ENCODE assay signal across 10 mouse cellular contexts in the genomic region with DNA sequence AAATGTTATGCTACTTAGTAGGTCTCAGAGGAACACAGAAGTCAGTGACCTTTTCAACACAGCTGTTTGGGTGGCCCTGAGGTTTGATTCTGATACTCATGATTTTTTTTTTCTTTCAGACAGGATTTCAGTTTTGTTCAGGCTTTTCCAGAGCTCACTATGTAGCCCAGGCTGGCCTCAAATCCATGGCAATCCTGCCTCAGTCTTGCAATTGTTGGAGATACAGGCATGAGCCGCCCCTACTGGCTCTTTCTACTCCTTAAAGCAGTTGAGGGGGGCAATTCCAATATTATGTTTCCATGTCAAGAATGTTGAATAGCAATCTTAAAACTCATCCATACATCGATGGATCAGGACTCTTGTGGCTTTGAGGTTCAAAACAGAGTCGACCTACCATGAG. TPM values are rescaled to one million over a fixed set of nuclear protein-coding genes. Genes with fewer than 3 reads are reported as not detected.
DNase-seq lines count a peak whose midpoint lies in the region; ATAC-seq and TF ChIP-seq lines count a peak whose summit lies in the region.
"Had no signal": no experiment of that assay in that cellular context is flagged by ENCODE, and none has a peak within 500 bp of the region (broad histone marks: within the 10 kb centered on the region; RNA-seq: fewer than 3 reads in every experiment).

No protein-coding gene starts in this region.

- no peak for TF ChIP-seq EP300 in MEL (IDR thresholded peaks at IDR 0.05; ENCODE audit: low read depth in 1 of 2, low read length in 2 of 2)
- no peak for TF ChIP-seq EP300 in heart, postnatal 0 days (IDR thresholded peaks at IDR 0.05; ENCODE audit: low read depth)
- TF ChIP-seq EP300 in liver, postnatal 0 days (IDR thresholded peaks at IDR 0.05; ENCODE audit: low read depth), result no peak

- H3K4me3 ChIP-seq in heart, embryonic 12.5 days, result 0 out of 2 replicates have a peak overlapping the region, but pooled peaks have one; percentile 2
- peak overlapping the region; percentile 22 to 77 for H3K4me3 ChIP-seq in MEL (ENCODE audit: control insufficient read depth in 1 of 2, insufficient read depth in 1 of 2, low read depth in 2 of 2, low read length in 2 of 2)
- H3K4me3 ChIP-seq in heart, postnatal 0 days (ENCODE audit: low read depth, low read length), result peak overlapping the region; percentile 19; the same call in 1 of the 2 replicates
- peak overlapping the region; percentile 66 for H3K4me3 ChIP-seq in liver, postnatal 0 days (ENCODE audit: low read depth, low read length)

- no peak overlapping the region for H3K9ac ChIP-seq in heart, embryonic 12.5 days
- H3K9ac ChIP-seq in MEL (ENCODE audit: control insufficient read depth, low read depth, low read length, poor library complexity, severe bottlenecking), result peak overlapping the region; percentile 66
- no peak overlapping the region for H3K9ac ChIP-seq in heart, postnatal 0 days (replicated peaks; ENCODE audit: low read depth, low read length)
- H3K9ac ChIP-seq in liver, postnatal 0 days (replicated peaks), result peak overlapping the region; percentile 8; the same call in 1 of the 2 replicates

- WGBS in heart, embryonic 12.5 days, result 58% methylated on average over 3 of the region's 3 CpGs
- 63% methylated on average over 3 of the region's 3 CpGs for WGBS in heart, postnatal 0 days
- WGBS in liver, postnatal 0 days (ENCODE audit: insufficient replicate concordance), result 60% methylated on average over 3 of the region's 3 CpGs

- DNase-seq in heart, adult 8-10 months (ENCODE audit: low spot score), result no peak
- DNase-seq in MEL (ENCODE audit: low read depth, low spot score) (no peak), adipocyte (ENCODE audit: low spot score) (no peak)
- DNase-seq in heart, postnatal 0 days (ENCODE audit: low spot score), result no peak
- peak; percentile 11 for DNase-seq in liver, postnatal 0 days
- no peak for DNase-seq in right cerebral cortex, adult 2 months (ENCODE audit: low spot score in 2 of 2)

- no peak for TF ChIP-seq CTCF in MEL (IDR thresholded peaks at IDR 0.05 in 2 of 3, conservative IDR thresholded peaks at IDR 0.05 in 1 of 3; ENCODE audit: control insufficient read depth in 1 of 3, insufficient read depth in 1 of 3, low read depth in 2 of 3, low read length in 3 of 3, poor library complexity in 1 of 3, severe bottlenecking in 1 of 3)
- TF ChIP-seq CTCF in heart, postnatal 0 days (IDR thresholded peaks at IDR 0.05; ENCODE audit: low read depth), result no peak
- TF ChIP-seq CTCF in liver, postnatal 0 days (IDR thresholded peaks at IDR 0.05; ENCODE audit: low read depth), result no peak

- peaks cover 24% of the 10 kb centered on the region for H3K36me3 ChIP-seq in heart, embryonic 12.5 days
- no peaks in the 10 kb centered on the region; a peak in 2 of 4 replicates for H3K36me3 ChIP-seq in MEL (ENCODE audit: control insufficient read depth in 1 of 2, insufficient read depth in 2 of 2, low read length in 2 of 2)
- H3K36me3 ChIP-seq in heart, postnatal 0 days (replicated peaks; ENCODE audit: control insufficient read depth, insufficient read depth, low read length), result peaks cover 13% of the 10 kb centered on the region
- 0 out of 2 replicates have a peak, but pooled peaks cover 4% of the 10 kb centered on the region for H3K36me3 ChIP-seq in liver, postnatal 0 days (replicated peaks; ENCODE audit: insufficient read depth, low read length)

- H3K9me3 ChIP-seq in heart, embryonic 12.5 days (replicated peaks), result no peaks in the 10 kb centered on the region
- H3K9me3 ChIP-seq in MEL (replicated peaks; ENCODE audit: insufficient read depth, low read length), result no peaks in the 10 kb centered on the region
- no peaks in the 10 kb centered on the region for H3K9me3 ChIP-seq in heart, postnatal 0 days (replicated peaks; ENCODE audit: control insufficient read depth, low read length)
- no peaks in the 10 kb centered on the region for H3K9me3 ChIP-seq in liver, postnatal 0 days (ENCODE audit: low read length)

- H3K4me1 ChIP-seq in heart, embryonic 12.5 days (replicated peaks), result peaks cover 11% of the 10 kb centered on the region
- H3K4me1 ChIP-seq in MEL (ENCODE audit: control insufficient read depth in 1 of 2, insufficient read depth in 2 of 2, low read length in 2 of 2), result peaks cover 3 to 4% of the 10 kb centered on the region in 2 experiments; a peak in 2 of 4 replicates
- H3K4me1 ChIP-seq in heart, postnatal 0 days (ENCODE audit: control insufficient read depth, insufficient read depth), result peaks cover 6% of the 10 kb centered on the region; the same call in 1 of the 2 replicates
- peaks cover 12% of the 10 kb centered on the region; the same call in 1 of the 2 replicates for H3K4me1 ChIP-seq in liver, postnatal 0 days (ENCODE audit: insufficient read depth)

- no peak for TF ChIP-seq RAD21 in MEL (IDR thresholded peaks at IDR 0.05; ENCODE audit: low read depth, low read length)

- no peaks in the 10 kb centered on the region for H3K79me2 ChIP-seq in MEL (ENCODE audit: control insufficient read depth, insufficient read depth, low read length, poor library complexity)

- H3K27ac ChIP-seq in heart, embryonic 12.5 days (ENCODE audit: poor library complexity, severe bottlenecking), result 0 out of 2 replicates have a peak overlapping the region, but pooled peaks have one; percentile 19
- peak overlapping the region; percentile 57 for H3K27ac ChIP-seq in MEL (ENCODE audit: control insufficient read depth, low read depth, low read length)
- H3K27ac ChIP-seq in heart, postnatal 0 days (ENCODE audit: low read depth), result peak overlapping the region; percentile 58
- H3K27ac ChIP-seq in liver, postnatal 0 days (ENCODE audit: low read depth), result peak overlapping the region; percentile 44; the same call in 1 of the 2 replicates

- H3K4me2 ChIP-seq in heart, embryonic 12.5 days, result peak overlapping the region; percentile 27
- peak overlapping the region; percentile 47 for H3K4me2 ChIP-seq in heart, postnatal 0 days (ENCODE audit: low read depth, low read length)
- peak overlapping the region; percentile 88 for H3K4me2 ChIP-seq in liver, postnatal 0 days (ENCODE audit: low read depth, low read length)

- no peak for ATAC-seq in heart, embryonic 12.5 days (ENCODE audit: insufficient number of reproducible peaks, low FRiP score)
- no peak for ATAC-seq in heart, postnatal 0 days (ENCODE audit: insufficient read depth, low read depth)
- ATAC-seq in liver, postnatal 0 days, result no peak
- ATAC-seq in activated CD4-positive, CD25-positive, alpha-beta regulatory T cell, adult 4 months, result no peak

- no peak for TF ChIP-seq POLR2A in MEL (IDR thresholded peaks at IDR 0.05; ENCODE audit: control insufficient read depth in 1 of 2, insufficient read depth in 1 of 2, low read depth in 1 of 2, low read length in 2 of 2, poor library complexity in 1 of 2)

- no peaks in the 10 kb centered on the region for H3K27me3 ChIP-seq in heart, embryonic 12.5 days (replicated peaks)
- H3K27me3 ChIP-seq in MEL (ENCODE audit: control insufficient read depth in 1 of 2, insufficient read depth in 2 of 2, low read length in 2 of 2), result no peaks in the 10 kb centered on the region
- no peaks in the 10 kb centered on the region for H3K27me3 ChIP-seq in heart, postnatal 0 days (ENCODE audit: control insufficient read depth, insufficient read depth, low read length)
- H3K27me3 ChIP-seq in liver, postnatal 0 days (ENCODE audit: insufficient read depth, low read length), result no peaks in the 10 kb centered on the region

RNA-seq across cellular contexts. Expression of a gene that starts 0.5 kb away (rescaled TPM):
- 113 TPM in 2 replicates for polyA plus RNA-seq in heart, embryonic 12.5 days (2016; fragmentation: Nextera tagmentation; extraction: Ambion mirVana)
- total RNA-seq in heart, adult 8-10 months (2022), result 10 to 100 TPM; 85.4 to 89.1 (median 86.9) TPM
- 34.7 and 35.9 TPM in 2 replicates for total RNA-seq in MEL (2012; rRNA removed)
- polyA plus RNA-seq in MEL (2012; ENCODE audit: insufficient read depth in 1 of 2, insufficient read length in 2 of 2, low read depth in 1 of 2, low replicate concordance in 2 of 2, missing spikeins in 1 of 2), result 10 to 100 TPM in 1 of 2 experiments, not detected in 1; 59.3 TPM
- 202 and 236 TPM in 2 replicates for total RNA-seq in heart, postnatal 0 days (2014; rRNA removed; ENCODE audit: low replicate concordance)
- 147 TPM in 2 replicates for polyA plus RNA-seq in heart, postnatal 0 days (2015; fragmentation: Nextera tagmentation; extraction: Ambion mirVana)
- polyA plus RNA-seq in liver, postnatal 0 days (2015; fragmentation: Nextera tagmentation; extraction: Ambion mirVana), result 50.5 and 52.8 TPM in 2 replicates
- 10 to 100 TPM; 57.0 to 64.9 TPM for polyA plus RNA-seq in activated CD4-positive, CD25-positive, alpha-beta regulatory T cell, adult 4 months (2017; shearing (Covaris generic))

RNA-seq across cellular contexts. Expression of a gene that starts 40.1 kb away (rescaled TPM):
- not detected in 2 replicates for polyA plus RNA-seq in heart, embryonic 12.5 days (2016; fragmentation: Nextera tagmentation; extraction: Ambion mirVana)
- total RNA-seq in heart, adult 8-10 months (2022), result not detected
- total RNA-seq in MEL (2012; rRNA removed), result not detected in 2 replicates
- not detected for polyA plus RNA-seq in MEL (2012; ENCODE audit: insufficient read depth in 1 of 2, insufficient read length in 2 of 2, low read depth in 1 of 2, low replicate concordance in 2 of 2, missing spikeins in 1 of 2)
- total RNA-seq in heart, postnatal 0 days (2014; rRNA removed; ENCODE audit: low replicate concordance), result not detected in 2 replicates
- polyA plus RNA-seq in heart, postnatal 0 days (2015; fragmentation: Nextera tagmentation; extraction: Ambion mirVana), result 0.48 TPM in 1 of 2 replicates, not detected in the other
- polyA plus RNA-seq in liver, postnatal 0 days (2015; fragmentation: Nextera tagmentation; extraction: Ambion mirVana), result not detected in 2 replicates
- polyA plus RNA-seq in activated CD4-positive, CD25-positive, alpha-beta regulatory T cell, adult 4 months (2017; shearing (Covaris generic)), result not detected
- total RNA-seq: ES-E14 had no signal
- polyA plus RNA-seq: spleen, adult 2 months had no signal

RNA-seq across cellular contexts. Expression of a gene that starts 41.8 kb away (rescaled TPM):
- 500 and 521 TPM in 2 replicates for polyA plus RNA-seq in heart, embryonic 12.5 days (2016; fragmentation: Nextera tagmentation; extraction: Ambion mirVana)
- total RNA-seq in heart, adult 8-10 months (2022), result 1,000 to 10,000 TPM; 1,263 to 1,551 (median 1,367) TPM
- 4.6 and 7.2 TPM in 2 replicates for total RNA-seq in MEL (2012; rRNA removed)
- polyA plus RNA-seq in MEL (2012; ENCODE audit: insufficient read depth in 1 of 2, insufficient read length in 2 of 2, low read depth in 1 of 2, low replicate concordance in 2 of 2, missing spikeins in 1 of 2), result 1 to 10 TPM in 1 of 2 experiments, not detected in 1; 7.0 TPM
- 983 and 1,187 TPM in 2 replicates for total RNA-seq in heart, postnatal 0 days (2014; rRNA removed; ENCODE audit: low replicate concordance)
- polyA plus RNA-seq in heart, postnatal 0 days (2015; fragmentation: Nextera tagmentation; extraction: Ambion mirVana), result 601 and 639 TPM in 2 replicates
- polyA plus RNA-seq in liver, postnatal 0 days (2015; fragmentation: Nextera tagmentation; extraction: Ambion mirVana), result 4.0 and 14.2 TPM in 2 replicates
- not detected for polyA plus RNA-seq in activated CD4-positive, CD25-positive, alpha-beta regulatory T cell, adult 4 months (2017; shearing (Covaris generic))

RNA-seq across cellular contexts. Expression of a gene that starts 54.0 kb away (rescaled TPM):
- 0.69 and 0.96 TPM in 2 replicates for polyA plus RNA-seq in heart, embryonic 12.5 days (2016; fragmentation: Nextera tagmentation; extraction: Ambion mirVana)
- 1 to 10 TPM; 1.4 to 3.2 (median 1.8) TPM for total RNA-seq in heart, adult 8-10 months (2022)
- not detected in 2 replicates for total RNA-seq in MEL (2012; rRNA removed)
- under 1 TPM in 1 of 2 experiments, not detected in 1; 0.13 TPM for polyA plus RNA-seq in MEL (2012; ENCODE audit: insufficient read depth in 1 of 2, insufficient read length in 2 of 2, low read depth in 1 of 2, low replicate concordance in 2 of 2, missing spikeins in 1 of 2)
- total RNA-seq in heart, postnatal 0 days (2014; rRNA removed; ENCODE audit: low replicate concordance), result 0.04 and 0.15 TPM in 2 replicates
- 0.16 and 0.26 TPM in 2 replicates for polyA plus RNA-seq in heart, postnatal 0 days (2015; fragmentation: Nextera tagmentation; extraction: Ambion mirVana)
- 0.02 and 0.09 TPM in 2 replicates for polyA plus RNA-seq in liver, postnatal 0 days (2015; fragmentation: Nextera tagmentation; extraction: Ambion mirVana)
- polyA plus RNA-seq in activated CD4-positive, CD25-positive, alpha-beta regulatory T cell, adult 4 months (2017; shearing (Covaris generic)), result under 1 TPM; 0.37 to 0.47 TPM

RNA-seq across cellular contexts. Expression of a gene that starts 56.8 kb away (rescaled TPM):
- 61.5 and 67.4 TPM in 2 replicates for polyA plus RNA-seq in heart, embryonic 12.5 days (2016; fragmentation: Nextera tagmentation; extraction: Ambion mirVana)
- 100 to 1,000 TPM; 131 to 145 (median 137) TPM for total RNA-seq in heart, adult 8-10 months (2022)
- total RNA-seq in MEL (2012; rRNA removed), result 1.7 and 1.8 TPM in 2 replicates
- polyA plus RNA-seq in MEL (2012; ENCODE audit: insufficient read depth in 1 of 2, insufficient read length in 2 of 2, low read depth in 1 of 2, low replicate concordance in 2 of 2, missing spikeins in 1 of 2), result 1 to 10 TPM in 1 of 2 experiments, not detected in 1; 9.5 TPM
- total RNA-seq in heart, postnatal 0 days (2014; rRNA removed; ENCODE audit: low replicate concordance), result 95.0 and 105 TPM in 2 replicates
- 26.8 and 30.2 TPM in 2 replicates for polyA plus RNA-seq in heart, postnatal 0 days (2015; fragmentation: Nextera tagmentation; extraction: Ambion mirVana)
- polyA plus RNA-seq in liver, postnatal 0 days (2015; fragmentation: Nextera tagmentation; extraction: Ambion mirVana), result 3.4 and 3.5 TPM in 2 replicates
- polyA plus RNA-seq in activated CD4-positive, CD25-positive, alpha-beta regulatory T cell, adult 4 months (2017; shearing (Covaris generic)), result not detected

Comparison
In these comparisons a context has a peak if more than half of its experiments do, and no peak if none do; other contexts are left out.
1. H3K4me2 ChIP-seq: peak in every context shown above with its lines; median percentile 88 in liver, postnatal 0 days; 47 in heart, postnatal 0 days; 27 in heart, embryonic 12.5 days.
2. H3K4me3 ChIP-seq: peak in every context shown above with its lines; median percentile 66 in liver, postnatal 0 days; 50 in MEL; 19 in heart, postnatal 0 days; 2 in heart, embryonic 12.5 days.
3. H3K9ac ChIP-seq: peak in MEL (single experiment) and liver, postnatal 0 days (single experiment); none in heart, embryonic 12.5 days (single experiment) and heart, postnatal 0 days (single experiment).
4. RNA of a gene that starts 41.8 kb away (polyA plus RNA-seq): 601 to 639 TPM in heart, postnatal 0 days and 500 to 521 TPM in heart, embryonic 12.5 days; 7.0 TPM in MEL, 4.0 to 14.2 TPM in liver, postnatal 0 days and not detected in activated CD4-positive, CD25-positive, alpha-beta regulatory T cell, adult 4 months; every median in the first group is over 10 times any median in the second.
5. Peak in every context shown above with its lines, with median percentiles within 50 percentile points of each other: H3K27ac ChIP-seq.